Mouse (Mus musculus): Measurements from ENCODE around the gene Agbl5.
"Not testable (repeated sequence)": the region's sequence is repeated elsewhere in the genome, so short reads cannot be mapped to it uniquely, and the experiment has no call there.

The Agbl5 gene

GRCm38 (mm10) chr5:30888337-30889087 lies at the start of gene Agbl5:
TSS of gene Agbl5 (plus strand) at chr5:30888694.
- peak; percentile 94 for DNase-seq (ENCODE audit: low spot score)

- no peak for DNase-seq (ENCODE audit: low spot score)
Observed at GRCm38 (mm10) chr5:30839731-30840130, 48.8 kb upstream of the Agbl5 start.

GRCm38 (mm10) chr5:30841896-30842295 lies 46.6 kb upstream of the Agbl5 start:
- DNase-seq (ENCODE audit: low spot score) = no peak

- DNase-seq (ENCODE audit: low spot score) = no peak
Observed at GRCm38 (mm10) chr5:30849891-30850555, 38.5 kb upstream of the Agbl5 start.

- no peak for DNase-seq (ENCODE audit: low spot score)
Observed at GRCm38 (mm10) chr5:30850556-30850925, 38.0 kb upstream of the Agbl5 start.

- DNase-seq (ENCODE audit: low spot score) = no peak
Observed at GRCm38 (mm10) chr5:30853522-30853921, 35.0 kb upstream of the Agbl5 start.

GRCm38 (mm10) chr5:30855674-30856073 lies 32.8 kb upstream of the Agbl5 start:
- DNase-seq (ENCODE audit: low spot score) = no peak

- DNase-seq (ENCODE audit: low spot score) = no peak
Observed at GRCm38 (mm10) chr5:30856124-30856523, 32.4 kb upstream of the Agbl5 start.

GRCm38 (mm10) chr5:30863852-30864251 lies 24.6 kb upstream of the Agbl5 start:
- no peak for DNase-seq (ENCODE audit: low spot score)

GRCm38 (mm10) chr5:30864322-30864721 lies 24.2 kb upstream of the Agbl5 start:
- no peak for DNase-seq (ENCODE audit: low spot score)

- no peak for DNase-seq (ENCODE audit: low spot score)
Observed at GRCm38 (mm10) chr5:30866871-30867270, 21.6 kb upstream of the Agbl5 start.

- DNase-seq (ENCODE audit: low spot score) = no peak
Observed at GRCm38 (mm10) chr5:30867712-30868111, 20.8 kb upstream of the Agbl5 start, which contains the start of gene Tmem214. TSS of gene Tmem214 (plus strand) at chr5:30868012.

GRCm38 (mm10) chr5:30868981-30869380 lies 19.5 kb upstream of the Agbl5 start:
- DNase-seq (ENCODE audit: low spot score) = no peak

- DNase-seq (ENCODE audit: low spot score) = peak; percentile 78
Observed at GRCm38 (mm10) chr5:30869405-30870130, 18.9 kb upstream of the Agbl5 start.

GRCm38 (mm10) chr5:30870131-30870406 lies 18.4 kb upstream of the Agbl5 start:
- DNase-seq (ENCODE audit: low spot score) = no peak

GRCm38 (mm10) chr5:30872574-30872973 lies 15.9 kb upstream of the Agbl5 start:
- no peak for DNase-seq (ENCODE audit: low spot score)

- DNase-seq (ENCODE audit: low spot score) = no peak
Observed at GRCm38 (mm10) chr5:30874365-30874764, 14.1 kb upstream of the Agbl5 start.

GRCm38 (mm10) chr5:30878616-30879015 lies 9.9 kb upstream of the Agbl5 start:
- no peak for DNase-seq (ENCODE audit: low spot score)

- DNase-seq (ENCODE audit: low spot score) = no peak
Observed at GRCm38 (mm10) chr5:30879347-30879943, 9.0 kb upstream of the Agbl5 start.

- DNase-seq (ENCODE audit: low spot score) = not testable (repeated sequence)
Observed at GRCm38 (mm10) chr5:30881839-30882238, 6.7 kb upstream of the Agbl5 start.

- DNase-seq (ENCODE audit: low spot score) = no peak
Observed at GRCm38 (mm10) chr5:30886209-30886608, 2.3 kb upstream of the Agbl5 start.

- DNase-seq (ENCODE audit: low spot score) = no peak
Observed at GRCm38 (mm10) chr5:30886731-30887130, 1.8 kb upstream of the Agbl5 start.

GRCm38 (mm10) chr5:30887331-30887761 lies 1.1 kb upstream of the Agbl5 start:
- peak; percentile 31 for DNase-seq (ENCODE audit: low spot score)
